Mouse (Mus musculus) heart, postnatal 14 days (tissue): ENCODE results near the gene Rbm45. TPM values are rescaled to one million over a fixed set of nuclear protein-coding genes. Genes with fewer than 3 reads are reported as not detected.

Source experiments
- DNase-seq, 2 experiments: peaks; one replicate each; pipeline ENCODE4 v3.0.0; 2021 to 2022
- intact Hi-C: fragments of 180-260 bp; cut with DNase I; formaldehyde crosslinking; loops from one replicate; pipeline ENCODE4 v1.15.1; 2025
- total RNA-seq, 2 experiments: library from RNA; stranded (reverse); gene quantifications; 2 replicates each; pipeline ENCODE4 v1.2.3; 2021

Gene Rbm45
- total RNA-seq, 2 experiments from 2014 or later, result 21.6 to 24.3 TPM

GRCm38 (mm10) chr2:76374544-76375206, 4.9 kb downstream of the Rbm45 start:
- intact Hi-C loops, result no loop called here
- no peak for DNase-seq

- intact Hi-C loops, result no loop called here
- DNase-seq, result no peak
These were observed 8.9 kb downstream of the Rbm45 start for GRCm38 (mm10) chr2:76378646-76379045.

GRCm38 (mm10) chr2:76386531-76386930, 16.7 kb downstream of the Rbm45 start:
- intact Hi-C loops, result no loop called here
- DNase-seq, result no peak

DNA sequence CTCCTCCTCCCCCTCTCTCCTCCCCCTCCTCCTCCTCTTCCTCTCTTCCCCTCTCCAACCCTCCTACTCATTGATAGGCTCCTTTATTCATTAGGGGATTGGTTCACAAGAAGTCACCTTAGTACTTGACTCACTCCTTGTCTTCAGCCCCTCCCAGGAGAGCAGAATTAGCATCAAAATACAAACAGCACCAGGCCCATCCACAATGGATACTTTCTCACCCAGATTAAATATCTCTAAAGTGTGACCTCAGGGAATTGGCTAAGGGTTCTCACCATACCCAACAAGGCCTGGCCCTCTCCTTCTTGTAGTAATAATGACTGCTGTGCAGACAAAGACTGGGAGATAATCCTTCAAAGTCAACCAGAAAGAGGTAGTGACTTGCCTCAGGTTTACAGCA, 30.4 kb downstream of the Rbm45 start:
- DNase-seq, result no peak
- intact Hi-C loops, result no loop called here

DNA sequence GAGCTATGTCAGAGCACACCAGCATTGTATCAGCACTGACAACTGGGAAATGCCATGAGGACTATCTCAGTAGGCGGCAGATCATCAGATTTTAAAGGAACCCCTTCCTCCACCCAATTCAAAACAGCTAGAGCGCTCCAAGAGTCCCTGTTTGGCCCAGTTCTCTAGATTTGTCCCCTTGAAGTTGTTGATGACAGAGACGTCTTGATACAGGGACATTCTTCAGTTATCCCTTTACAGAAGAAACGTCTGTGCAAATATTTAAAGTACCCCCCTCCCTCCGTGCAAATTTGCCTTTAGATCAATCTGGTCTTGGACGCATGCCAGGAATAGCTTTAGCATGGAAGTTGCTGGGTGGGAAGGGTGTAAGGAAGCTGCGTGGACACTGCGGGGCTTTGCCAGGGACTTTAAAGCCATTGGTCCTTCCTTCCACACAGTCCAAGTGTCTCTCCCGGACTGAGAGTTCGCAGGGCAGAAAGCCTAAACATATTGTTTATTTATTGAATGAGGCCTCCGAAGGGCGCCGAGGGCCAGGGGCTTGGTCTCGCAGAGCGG, 35.9 kb downstream of the Rbm45 start:
- no peak for DNase-seq
- intact Hi-C loops, result no loop called here

GRCm38 (mm10) chr2:76406151-76406936, 36.6 kb downstream of the Rbm45 start, which contains the start of gene Osbpl6:
Osbpl6 (plus strand) TSS chr2:76406508.
- intact Hi-C loops, result no loop called here
- DNase-seq, result peak; percentile 74 to 81

DNA sequence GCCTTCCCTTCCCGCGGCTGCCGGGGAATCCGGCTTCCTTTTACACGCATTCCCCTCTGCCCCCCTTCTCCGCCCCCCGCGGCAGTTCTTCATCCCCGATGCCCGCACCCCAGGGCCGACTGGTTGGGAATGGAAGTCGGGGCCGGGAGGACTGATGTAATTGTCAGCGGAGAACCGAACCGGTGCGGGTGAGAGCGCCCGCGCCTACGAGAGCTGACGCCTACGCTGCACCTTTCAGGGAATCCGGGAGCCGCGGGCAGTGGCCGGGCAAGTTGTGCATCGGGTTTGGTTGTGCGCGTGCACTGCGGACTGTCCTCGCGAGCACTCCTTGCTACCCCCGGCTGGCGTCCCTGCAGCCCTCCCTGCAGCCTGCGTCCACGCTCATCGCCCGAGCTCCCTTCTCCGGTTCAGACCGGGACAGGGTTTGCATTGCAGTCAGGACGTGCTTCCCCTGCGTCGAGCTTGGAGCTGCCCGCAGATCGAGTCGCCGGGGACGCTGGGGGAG, 37.2 kb downstream of the Rbm45 start:
- peak; percentile 49 to 54 for DNase-seq
- intact Hi-C loops, result no loop called here

DNA sequence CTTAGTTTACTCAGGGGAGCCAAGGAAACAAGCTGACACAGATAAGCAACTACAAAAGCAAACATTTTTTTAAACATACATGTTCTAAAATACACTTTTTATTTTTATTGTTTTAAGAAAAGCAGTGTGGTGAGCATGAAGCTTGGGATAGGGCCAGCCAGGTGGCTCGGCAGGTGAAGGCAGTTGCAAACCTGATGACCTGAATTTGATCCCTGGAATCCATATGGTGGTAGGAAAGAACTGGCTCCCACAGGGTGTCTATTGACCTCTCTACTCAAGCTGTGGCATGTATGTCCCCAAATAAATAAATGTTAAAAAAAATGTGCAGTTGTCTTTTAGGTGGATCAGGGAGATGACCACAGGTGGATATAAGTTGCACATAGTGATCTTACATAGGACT, 39.7 kb downstream of the Rbm45 start:
- intact Hi-C loops, result no loop called here
- no peak for DNase-seq

GRCm38 (mm10) chr2:76409986-76410385, 40.2 kb downstream of the Rbm45 start:
- intact Hi-C loops, result no loop called here
- no peak for DNase-seq

GRCm38 (mm10) chr2:76412924-76413323, 43.1 kb downstream of the Rbm45 start:
- no peak for DNase-seq
- intact Hi-C loops, result no loop called here

DNA sequence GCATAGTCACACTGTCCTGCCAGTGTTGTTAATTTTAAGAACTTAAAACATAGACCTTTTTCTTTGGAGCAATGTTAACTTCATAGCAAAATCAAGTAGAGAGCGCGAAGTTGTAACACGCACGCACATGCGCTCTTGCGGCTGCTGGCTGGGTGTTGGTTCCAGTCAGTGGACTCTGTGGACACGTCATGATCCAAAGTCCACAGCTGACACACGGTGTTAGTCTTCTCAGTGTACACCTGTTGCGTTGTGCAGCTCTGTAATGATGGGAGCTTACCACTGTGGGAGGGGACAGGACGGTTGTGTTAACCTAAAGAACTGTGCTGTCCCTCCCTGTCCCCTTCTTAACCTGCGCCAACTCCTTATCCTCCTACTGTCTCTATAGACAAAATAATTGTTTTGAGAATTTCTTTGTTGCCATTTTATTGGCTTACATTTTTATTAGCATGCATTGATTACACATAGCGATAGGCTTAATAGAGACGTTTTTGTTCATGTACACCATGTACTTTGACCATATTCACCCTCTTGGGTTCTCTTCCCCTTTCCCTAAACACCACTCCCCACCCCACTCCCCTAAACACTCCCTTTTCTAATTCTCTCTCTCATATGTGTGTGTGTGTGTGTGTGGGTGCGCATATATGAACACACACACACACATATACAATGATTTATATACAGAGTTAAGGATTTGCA, 47.8 kb downstream of the Rbm45 start:
- intact Hi-C loops, result no loop called here

DNA sequence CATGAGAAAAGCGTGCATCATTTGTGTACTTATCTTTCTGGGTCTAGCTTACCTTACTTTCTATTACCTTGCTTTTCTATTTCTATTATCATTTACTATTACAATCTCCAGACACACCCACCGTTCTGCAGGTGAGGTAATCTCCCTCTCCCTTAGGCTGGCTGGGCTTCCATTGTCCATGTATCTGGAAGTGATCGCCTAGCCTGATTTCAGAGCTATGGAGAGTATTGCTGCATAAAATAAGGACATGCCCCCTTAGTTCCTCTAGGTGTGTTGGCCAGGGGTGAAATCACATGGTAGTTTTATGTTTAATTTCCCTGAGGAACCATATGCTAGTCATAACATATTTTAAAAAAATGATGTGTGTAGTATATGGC, 48.3 kb downstream of the Rbm45 start:
- intact Hi-C loops, result no loop called here
- DNase-seq, result no peak

More for the DNA sequence above, 47.8 kb downstream of the Rbm45 start:
- no peak for DNase-seq

- intact Hi-C loops, result no loop called here
- no peak for DNase-seq
These were observed 51.7 kb downstream of the Rbm45 start for GRCm38 (mm10) chr2:76421411-76421924.

- intact Hi-C loops, result no loop called here
- no peak for DNase-seq
These were observed 57.0 kb downstream of the Rbm45 start for GRCm38 (mm10) chr2:76426816-76427215.

GRCm38 (mm10) chr2:76429318-76429717, 59.5 kb downstream of the Rbm45 start:
- intact Hi-C loops, result no loop called here

GRCm38 (mm10) chr2:76429855-76430254, 60.1 kb downstream of the Rbm45 start:
- intact Hi-C loops, result no loop called here
- DNase-seq, result no peak

More at GRCm38 (mm10) chr2:76429318-76429717, 59.5 kb downstream of the Rbm45 start:
- no peak for DNase-seq

- no peak for DNase-seq
- intact Hi-C loops, result no loop called here
These were observed 60.8 kb downstream of the Rbm45 start for GRCm38 (mm10) chr2:76430539-76430938.
